27 mouse cellular contexts compared by ENCODE assay signal in the genomic region with DNA sequence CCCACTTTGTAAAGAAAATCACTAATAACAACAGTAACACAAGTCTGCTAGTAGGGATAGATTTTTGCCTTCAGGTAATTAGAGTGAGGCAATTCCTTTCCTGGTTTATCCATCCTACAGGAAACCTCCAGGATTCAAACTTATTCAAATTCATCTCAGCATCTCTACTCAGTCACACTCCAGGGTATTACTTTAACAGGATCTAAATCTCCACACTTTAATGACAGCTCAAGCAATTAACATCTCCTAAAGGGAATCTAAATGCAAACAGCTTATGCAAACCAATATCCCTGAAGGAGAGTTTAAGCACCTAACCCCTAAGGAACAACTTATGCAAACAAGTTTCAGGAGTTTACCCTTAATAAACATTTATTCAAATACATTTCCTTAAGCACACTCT.
DNase-seq lines count a peak whose midpoint lies in the region; ATAC-seq and TF ChIP-seq lines count a peak whose summit lies in the region.
"Had no signal": no experiment of that assay in that cellular context is flagged by ENCODE, and none has a peak within 500 bp of the region (broad histone marks: within the 10 kb centered on the region; RNA-seq: fewer than 3 reads in every experiment).

No protein-coding gene starts in this region.

- H3K27me3 ChIP-seq in forebrain, embryonic 14.5 days (replicated peaks; ENCODE audit: control insufficient read depth, insufficient read depth, low read length), result no peaks in the 10 kb centered on the region
- H3K27me3 ChIP-seq in forebrain, embryonic 11.5 days (ENCODE audit: control insufficient read depth, insufficient read depth, low read length), result no peaks in the 10 kb centered on the region
- H3K27me3 ChIP-seq in midbrain, embryonic 14.5 days (ENCODE audit: control insufficient read depth, insufficient read depth, low read length), result no peaks in the 10 kb centered on the region
- no peaks in the 10 kb centered on the region for H3K27me3 ChIP-seq in midbrain, embryonic 10.5 days (ENCODE audit: low read depth, poor library complexity, severe bottlenecking)
- H3K27me3 ChIP-seq: CH12.LX; embryonic facial prominence, embryonic 13.5 days; embryonic facial prominence, embryonic 15.5 days; forebrain, embryonic 13.5 days; Patski had no signal

- peak; percentile 2 for DNase-seq in forebrain, embryonic 14.5 days (ENCODE audit: low spot score)
- DNase-seq in forebrain, embryonic 11.5 days (ENCODE audit: low spot score), result no peak
- DNase-seq in midbrain, embryonic 14.5 days, result peak; percentile 27
- DNase-seq in midbrain, embryonic 10.5 days (ENCODE audit: low spot score), result no peak
- DNase-seq in brain, embryonic 14.5 days (ENCODE audit: low read depth), result peak; percentile 52
- DNase-seq: adrenal gland, adult 8-10 months; adrenal gland, postnatal 14 days; adrenal gland, postnatal 36 days; B cell, adult 2 months; cerebellum, adult 11 months; cerebellum, adult 18-20 months; cerebellum, adult 8-10 months; cerebellum, adult 9-11 months; cerebellum, postnatal 14 days; cerebellum, postnatal 36 days; embryo, embryonic 11 days had no signal

- no peaks in the 10 kb centered on the region for H3K36me3 ChIP-seq in forebrain, embryonic 14.5 days (ENCODE audit: control insufficient read depth, insufficient read depth, low read length)
- no peaks in the 10 kb centered on the region for H3K36me3 ChIP-seq in forebrain, embryonic 11.5 days (ENCODE audit: control insufficient read depth, insufficient read depth, low read length)
- no peaks in the 10 kb centered on the region for H3K36me3 ChIP-seq in midbrain, embryonic 14.5 days (ENCODE audit: control insufficient read depth, insufficient read depth, low read length)
- no peaks in the 10 kb centered on the region for H3K36me3 ChIP-seq in midbrain, embryonic 10.5 days
- H3K36me3 ChIP-seq: embryonic facial prominence, embryonic 13.5 days; embryonic facial prominence, embryonic 15.5 days; forebrain, embryonic 10.5 days; G1E had no signal

- no peak overlapping the region for H3K4me3 ChIP-seq in forebrain, embryonic 14.5 days (ENCODE audit: low read depth, low read length)
- no peak overlapping the region for H3K4me3 ChIP-seq in forebrain, embryonic 11.5 days (ENCODE audit: low read depth, low read length)
- no peak overlapping the region for H3K4me3 ChIP-seq in midbrain, embryonic 14.5 days (replicated peaks; ENCODE audit: low read depth, low read length)
- no peak overlapping the region for H3K4me3 ChIP-seq in midbrain, embryonic 10.5 days
- H3K4me3 ChIP-seq: embryonic facial prominence, embryonic 13.5 days; embryonic facial prominence, embryonic 15.5 days; erythroblast, embryonic 14.5 days; forebrain, embryonic 10.5 days; forebrain, embryonic 13.5 days had no signal

- no peak overlapping the region for H3K4me2 ChIP-seq in forebrain, embryonic 14.5 days (ENCODE audit: low read length)
- H3K4me2 ChIP-seq in forebrain, embryonic 11.5 days (ENCODE audit: low read depth, low read length, severe bottlenecking), result no peak overlapping the region
- no peak overlapping the region for H3K4me2 ChIP-seq in midbrain, embryonic 14.5 days (ENCODE audit: low read length)
- H3K4me2 ChIP-seq: embryonic facial prominence, embryonic 13.5 days; embryonic facial prominence, embryonic 15.5 days; forebrain, embryonic 13.5 days had no signal

- no peaks in the 10 kb centered on the region for H3K9me3 ChIP-seq in forebrain, embryonic 14.5 days (replicated peaks; ENCODE audit: control insufficient read depth, low read length)
- no peaks in the 10 kb centered on the region for H3K9me3 ChIP-seq in forebrain, embryonic 11.5 days (ENCODE audit: control insufficient read depth, low read length)
- no peaks in the 10 kb centered on the region for H3K9me3 ChIP-seq in midbrain, embryonic 14.5 days (ENCODE audit: control insufficient read depth, low read length)
- H3K9me3 ChIP-seq in midbrain, embryonic 10.5 days (replicated peaks), result no peaks in the 10 kb centered on the region
- H3K9me3 ChIP-seq: embryonic facial prominence, embryonic 13.5 days; embryonic facial prominence, embryonic 15.5 days; forebrain, embryonic 10.5 days; forebrain, embryonic 13.5 days; G1E had no signal

- H3K4me1 ChIP-seq in forebrain, embryonic 14.5 days (ENCODE audit: control insufficient read depth, insufficient read depth, low read length), result no peaks in the 10 kb centered on the region
- H3K4me1 ChIP-seq in forebrain, embryonic 11.5 days (replicated peaks; ENCODE audit: control insufficient read depth, insufficient read depth, low read length), result no peaks in the 10 kb centered on the region
- H3K4me1 ChIP-seq in midbrain, embryonic 14.5 days (ENCODE audit: control insufficient read depth, insufficient read depth, low read length), result no peaks in the 10 kb centered on the region
- H3K4me1 ChIP-seq in midbrain, embryonic 10.5 days, result no peaks in the 10 kb centered on the region
- H3K4me1 ChIP-seq: embryonic facial prominence, embryonic 13.5 days; embryonic facial prominence, embryonic 15.5 days; forebrain, embryonic 10.5 days; forebrain, embryonic 13.5 days had no signal

- ATAC-seq in forebrain, embryonic 14.5 days, result no peak
- no peak for ATAC-seq in forebrain, embryonic 11.5 days (replicated peaks; ENCODE audit: low FRiP score)
- ATAC-seq in midbrain, embryonic 14.5 days (ENCODE audit: low FRiP score, low TSS enrichment), result peak; percentile 53; the same call in 1 of the 2 replicates
- ATAC-seq: activated CD4-positive, CD25-positive, alpha-beta regulatory T cell, adult 4 months; CD4-positive, CD25-positive, alpha-beta regulatory T cell, adult 4 months; forebrain, embryonic 13.5 days; forebrain, embryonic 16.5 days; Patski had no signal

- no peak overlapping the region for H3K27ac ChIP-seq in forebrain, embryonic 14.5 days (ENCODE audit: low read depth, low read length)
- H3K27ac ChIP-seq in forebrain, embryonic 11.5 days (ENCODE audit: low read depth, low read length), result no peak overlapping the region
- no peak overlapping the region for H3K27ac ChIP-seq in midbrain, embryonic 14.5 days (replicated peaks; ENCODE audit: low read depth, low read length)
- H3K27ac ChIP-seq in midbrain, embryonic 10.5 days (replicated peaks), result no peak overlapping the region
- H3K27ac ChIP-seq: embryonic facial prominence, embryonic 13.5 days; embryonic facial prominence, embryonic 15.5 days; forebrain, embryonic 10.5 days; forebrain, embryonic 13.5 days had no signal

- no peak overlapping the region for H3K9ac ChIP-seq in forebrain, embryonic 14.5 days (ENCODE audit: low read length)
- H3K9ac ChIP-seq in forebrain, embryonic 11.5 days (ENCODE audit: low read length), result no peak overlapping the region
- H3K9ac ChIP-seq in midbrain, embryonic 14.5 days (replicated peaks; ENCODE audit: low read length), result no peak overlapping the region
- H3K9ac ChIP-seq: embryonic facial prominence, embryonic 13.5 days; embryonic facial prominence, embryonic 15.5 days; forebrain, embryonic 13.5 days had no signal

- TF ChIP-seq CTCF in brain, embryonic 14.5 days (IDR thresholded peaks at IDR 0.05; ENCODE audit: borderline replicate concordance, extremely low read depth, insufficient read depth, insufficient read length), result no peak

- no peak for TF ChIP-seq POLR2A in brain, embryonic 14.5 days (IDR thresholded peaks at IDR 0.05; ENCODE audit: borderline replicate concordance, extremely low read depth, insufficient read depth, insufficient read length, poor library complexity, severe bottlenecking)

Comparison
In these comparisons a context has a peak if more than half of its experiments do, and no peak if none do; other contexts are left out.
1. DNase-seq: peak in forebrain, embryonic 14.5 days (single experiment), midbrain, embryonic 14.5 days (single experiment) and brain, embryonic 14.5 days (single experiment); none in forebrain, embryonic 11.5 days (single experiment) and midbrain, embryonic 10.5 days (single experiment).